Mouse (Mus musculus): ENCODE results near the gene Mlxipl. TPM values are rescaled to one million over a fixed set of nuclear protein-coding genes. Genes with fewer than 3 reads are reported as not detected.
"Not testable (repeated sequence)": the region's sequence is repeated elsewhere in the genome, so short reads cannot be mapped to it uniquely, and the experiment has no call there.

Gene Mlxipl
- not detected in 2 replicates for total RNA-seq (2017)

DNA sequence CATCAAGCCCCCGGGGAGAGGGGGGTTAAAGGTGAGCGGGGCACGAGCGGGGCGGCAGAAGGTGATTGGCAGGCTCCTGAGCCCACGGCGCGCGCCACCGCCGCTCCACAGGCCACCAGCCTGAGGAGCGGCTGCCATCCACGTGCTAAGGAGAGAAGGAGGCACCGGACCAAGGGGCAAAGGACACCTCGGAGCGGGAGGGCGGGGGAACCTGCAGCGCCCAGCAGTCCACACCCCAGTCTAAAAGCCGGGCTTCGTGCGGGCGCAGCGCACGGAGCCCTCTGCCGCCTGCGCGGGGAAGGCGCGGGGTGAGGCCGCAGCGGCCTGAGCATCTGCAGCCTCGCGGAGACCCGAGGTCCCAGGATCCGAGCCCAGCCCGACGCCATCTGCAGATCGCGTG is at the start of gene Mlxipl:
Gene Mlxipl, plus strand, starts transcription at position 238 of the 400 bp plus-strand sequence.
- ATAC-seq (replicated peaks in 1 of 2; ENCODE audit: insufficient read depth in 1 of 2, low FRiP score in 2 of 2, low TSS enrichment in 1 of 2, low read depth in 1 of 2, poor library complexity in 2 of 2, severe bottlenecking in 2 of 2) = peak in 1 of 2 experiments; percentile 36; a peak in 1 of 4 replicates

DNA sequence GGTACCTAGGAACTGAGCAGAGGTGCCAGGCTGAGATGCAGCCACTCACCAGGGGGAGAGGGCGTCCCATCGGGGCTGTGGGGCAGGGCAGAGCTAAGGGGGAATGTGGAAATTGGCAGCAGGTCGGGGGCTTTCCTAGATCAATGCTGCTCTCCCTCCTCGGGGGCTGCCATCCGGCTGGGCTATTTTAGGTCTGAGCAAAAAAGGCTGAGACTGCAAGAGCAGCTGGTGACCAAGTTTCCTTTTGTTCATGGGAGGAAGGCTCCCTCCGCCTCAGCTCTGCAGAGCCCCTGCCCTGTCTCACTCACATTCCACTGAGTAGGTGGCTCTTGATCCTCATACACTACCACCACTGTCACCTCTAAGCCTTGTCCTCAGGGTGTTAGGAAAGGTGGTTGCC is 49.6 kb upstream of the Mlxipl start:
- 0 out of 4 replicates have a peak, but pooled peaks of 1 of the 2 experiments have one; percentile 23 for ATAC-seq (replicated peaks in 1 of 2; ENCODE audit: insufficient read depth in 1 of 2, low FRiP score in 2 of 2, low TSS enrichment in 1 of 2, low read depth in 1 of 2, poor library complexity in 2 of 2, severe bottlenecking in 2 of 2)

DNA sequence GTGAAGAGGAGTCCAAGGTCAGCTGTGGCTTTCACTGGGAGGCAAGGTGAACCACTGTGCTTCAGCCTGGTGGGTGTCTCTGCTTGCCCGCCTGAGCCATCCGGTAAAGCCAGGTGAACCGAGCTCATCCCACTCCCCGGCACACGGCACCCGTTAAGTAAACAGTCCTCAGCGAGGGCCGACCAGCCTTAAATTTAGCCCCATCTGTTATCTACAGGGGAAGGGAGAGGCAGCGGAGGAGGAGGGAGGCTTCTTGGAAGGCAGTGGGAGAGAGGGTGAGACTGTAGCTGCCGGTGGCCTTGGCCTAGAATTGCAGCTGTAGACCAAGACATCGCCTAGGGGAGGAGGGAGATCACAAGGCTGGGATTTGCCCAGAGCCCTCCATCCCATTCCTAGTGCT is 48.9 kb upstream of the Mlxipl start:
- no peak for ATAC-seq (replicated peaks in 1 of 2; ENCODE audit: insufficient read depth in 1 of 2, low FRiP score in 2 of 2, low TSS enrichment in 1 of 2, low read depth in 1 of 2, poor library complexity in 2 of 2, severe bottlenecking in 2 of 2)

DNA sequence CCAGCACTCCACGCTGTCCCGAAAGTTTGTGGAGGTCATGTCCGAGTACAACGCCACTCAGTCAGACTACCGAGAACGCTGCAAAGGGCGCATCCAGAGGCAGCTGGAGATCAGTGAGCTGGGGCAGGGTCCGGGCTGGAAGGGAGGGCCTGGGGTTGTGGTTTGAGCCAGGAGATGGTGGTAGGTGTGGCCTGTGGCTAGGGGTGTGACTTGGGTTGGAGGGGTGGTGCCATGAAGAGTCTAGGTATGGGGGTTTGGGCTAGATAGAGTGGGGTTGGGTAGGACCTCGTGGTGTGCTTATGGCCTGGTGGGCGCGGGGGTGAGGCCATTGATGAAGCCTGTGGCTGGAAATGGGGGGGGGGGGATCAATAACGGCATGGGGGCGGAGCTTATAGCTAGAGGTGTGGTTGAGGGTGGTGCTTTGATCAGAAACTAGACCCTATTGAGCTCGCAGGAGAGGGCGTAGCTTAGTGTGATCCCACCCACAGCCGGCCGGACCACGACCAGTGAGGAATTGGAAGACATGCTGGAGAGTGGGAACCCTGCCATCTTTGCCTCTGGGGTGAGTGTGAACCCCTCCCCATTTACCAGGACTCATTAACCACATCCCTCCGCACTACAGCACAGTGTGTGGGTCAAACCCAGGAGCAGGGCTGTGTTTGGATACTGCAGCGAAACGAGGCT is 47.4 kb upstream of the Mlxipl start:
- no peak for ATAC-seq (replicated peaks in 1 of 2; ENCODE audit: insufficient read depth in 1 of 2, low FRiP score in 2 of 2, low TSS enrichment in 1 of 2, low read depth in 1 of 2, poor library complexity in 2 of 2, severe bottlenecking in 2 of 2)

DNA sequence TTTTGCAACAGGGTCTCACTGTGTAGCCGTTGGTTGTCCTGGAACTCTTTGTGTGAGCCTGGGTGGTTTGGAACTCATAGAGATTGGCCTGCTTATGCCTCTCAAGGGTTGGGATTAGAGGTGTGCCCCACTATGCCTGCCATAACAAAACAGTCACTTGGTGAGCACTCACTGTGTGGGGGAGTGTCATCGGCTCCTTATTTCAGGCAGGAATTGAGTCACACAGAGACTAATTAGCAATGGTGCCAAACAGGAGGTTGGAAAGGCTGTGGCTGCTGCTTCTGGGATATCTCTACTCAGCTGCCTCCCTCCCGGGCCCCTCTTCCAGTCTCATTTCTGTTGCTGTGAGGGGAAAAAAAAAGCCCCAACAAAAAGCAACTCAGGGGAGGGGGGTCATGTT is 45.1 kb upstream of the Mlxipl start:
- no peak for ATAC-seq (replicated peaks in 1 of 2; ENCODE audit: insufficient read depth in 1 of 2, low FRiP score in 2 of 2, low TSS enrichment in 1 of 2, low read depth in 1 of 2, poor library complexity in 2 of 2, severe bottlenecking in 2 of 2)

DNA sequence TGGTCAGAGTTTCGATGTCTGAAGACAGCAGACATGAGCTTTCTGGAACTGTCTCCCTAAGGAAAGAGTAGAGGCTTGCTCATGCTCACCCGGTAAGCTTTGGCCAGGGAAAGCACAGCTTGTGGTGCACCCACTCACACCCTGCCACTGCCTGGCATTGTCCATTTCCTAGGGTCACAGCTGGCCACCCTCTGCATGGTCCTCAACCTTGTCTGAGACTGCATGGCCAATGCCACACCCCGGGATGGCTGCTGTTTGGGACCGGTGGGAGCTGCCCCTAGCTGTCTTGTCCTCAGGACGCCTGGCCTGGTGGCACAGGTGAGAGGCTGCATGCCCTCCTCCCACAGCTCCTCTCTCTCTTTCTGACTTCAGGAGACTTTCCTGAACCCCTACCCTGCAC is 41.2 kb upstream of the Mlxipl start:
- ATAC-seq (replicated peaks in 1 of 2; ENCODE audit: insufficient read depth in 1 of 2, low FRiP score in 2 of 2, low TSS enrichment in 1 of 2, low read depth in 1 of 2, poor library complexity in 2 of 2, severe bottlenecking in 2 of 2) = no peak

DNA sequence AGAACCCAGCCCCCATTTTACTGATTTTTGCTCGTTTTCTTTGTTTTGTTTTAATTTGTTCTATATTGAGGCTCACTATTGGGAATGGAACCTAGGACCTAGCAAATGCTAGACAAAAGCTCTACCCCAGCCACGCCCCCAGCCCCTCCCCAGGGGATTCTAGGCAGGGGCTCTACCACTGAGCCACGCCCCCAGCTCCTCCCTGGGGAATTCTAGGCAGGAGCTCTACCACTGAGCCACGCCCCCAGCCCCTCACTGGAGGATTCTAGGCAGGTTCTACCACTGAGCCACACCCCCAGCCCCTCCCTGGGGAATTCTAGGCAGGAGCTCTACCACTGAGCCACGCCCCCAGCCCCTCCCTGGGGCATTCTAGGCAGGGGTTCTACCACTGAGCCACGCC is 40.4 kb upstream of the Mlxipl start:
- not testable (repeated sequence) for ATAC-seq (replicated peaks in 1 of 2; ENCODE audit: insufficient read depth in 1 of 2, low FRiP score in 2 of 2, low TSS enrichment in 1 of 2, low read depth in 1 of 2, poor library complexity in 2 of 2, severe bottlenecking in 2 of 2)

DNA sequence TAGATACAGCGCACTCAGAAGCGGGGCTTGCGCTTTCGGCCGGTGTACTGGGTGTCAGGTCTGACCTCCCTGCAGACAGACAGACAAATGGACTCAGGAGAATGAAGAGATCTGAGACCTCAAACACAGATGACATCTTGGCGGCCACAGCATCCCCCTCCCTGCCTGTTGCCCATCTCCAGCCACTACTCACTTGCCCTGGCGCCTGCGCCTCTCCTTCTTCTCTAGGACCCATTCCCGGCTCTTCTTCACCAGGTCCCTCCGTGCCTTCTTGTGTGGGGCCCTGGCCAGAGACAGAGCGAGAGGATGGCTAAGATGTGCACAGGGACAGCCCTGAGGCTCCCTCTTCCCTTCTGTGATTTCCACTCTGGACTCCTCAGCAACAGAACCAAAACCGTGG is 36.3 kb upstream of the Mlxipl start:
- ATAC-seq (replicated peaks in 1 of 2; ENCODE audit: insufficient read depth in 1 of 2, low FRiP score in 2 of 2, low TSS enrichment in 1 of 2, low read depth in 1 of 2, poor library complexity in 2 of 2, severe bottlenecking in 2 of 2) = no peak

DNA sequence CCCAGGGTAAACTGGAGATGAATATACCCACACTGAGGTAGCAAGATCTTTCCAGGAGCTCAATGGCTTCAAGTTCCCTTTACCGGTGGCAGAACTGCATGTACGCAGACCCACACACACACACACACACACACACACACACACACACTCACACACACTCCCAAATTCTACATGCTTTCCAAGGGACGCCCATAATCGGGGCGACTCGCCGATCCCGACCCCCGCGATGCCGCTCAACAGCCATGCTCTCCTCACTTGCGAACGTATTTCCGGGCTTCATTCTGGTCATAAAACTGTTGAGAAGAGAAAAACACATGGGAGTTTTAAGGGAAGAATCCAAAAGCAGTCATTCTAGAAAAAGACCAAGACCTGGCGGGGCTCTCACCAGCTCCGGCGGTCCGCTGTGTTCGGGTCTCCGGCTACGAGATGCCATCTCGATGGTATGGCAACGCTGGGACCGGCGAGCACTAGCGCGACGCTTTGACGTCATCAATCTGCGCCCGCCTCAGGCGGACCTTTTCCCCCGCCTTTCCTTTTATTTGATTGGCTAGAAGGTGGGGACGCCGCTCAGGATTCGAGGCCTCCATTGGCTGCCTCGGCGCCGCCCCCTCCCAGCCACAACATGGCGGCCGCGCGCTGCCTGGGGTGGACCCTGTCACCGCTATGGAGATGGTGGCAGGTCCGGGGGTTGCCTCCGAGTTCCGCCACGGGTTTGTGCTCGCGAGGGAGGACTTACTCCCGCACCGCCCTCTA is 25.9 kb upstream of the Mlxipl start, which contains the start of gene Dnajc30:
Gene Dnajc30, plus strand, starts transcription at position 574 of the 753 bp plus-strand sequence.
- ATAC-seq (replicated peaks in 1 of 2; ENCODE audit: insufficient read depth in 1 of 2, low FRiP score in 2 of 2, low TSS enrichment in 1 of 2, low read depth in 1 of 2, poor library complexity in 2 of 2, severe bottlenecking in 2 of 2) = peak; percentile 96 to 97

DNA sequence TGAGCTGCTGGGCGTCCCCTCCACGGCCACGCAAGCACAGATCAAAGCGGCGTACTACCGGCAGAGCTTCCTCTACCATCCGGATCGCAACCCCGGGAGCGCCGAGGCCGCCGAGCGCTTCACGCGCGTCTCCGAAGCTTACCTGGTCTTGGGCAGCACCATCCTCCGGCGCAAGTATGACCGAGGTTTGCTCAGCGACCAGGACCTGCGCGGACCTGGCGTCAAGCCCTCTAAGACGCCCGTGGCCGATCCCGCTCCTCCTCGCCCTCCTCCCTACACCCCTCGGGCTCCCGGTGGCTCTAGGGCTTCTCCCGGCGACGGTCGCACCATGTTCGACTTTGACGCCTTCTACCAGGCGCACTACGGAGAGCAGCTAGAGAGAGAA is 25.3 kb upstream of the Mlxipl start:
- ATAC-seq (replicated peaks in 1 of 2; ENCODE audit: insufficient read depth in 1 of 2, low FRiP score in 2 of 2, low TSS enrichment in 1 of 2, low read depth in 1 of 2, poor library complexity in 2 of 2, severe bottlenecking in 2 of 2) = no peak; a peak in 1 of 4 replicates

DNA sequence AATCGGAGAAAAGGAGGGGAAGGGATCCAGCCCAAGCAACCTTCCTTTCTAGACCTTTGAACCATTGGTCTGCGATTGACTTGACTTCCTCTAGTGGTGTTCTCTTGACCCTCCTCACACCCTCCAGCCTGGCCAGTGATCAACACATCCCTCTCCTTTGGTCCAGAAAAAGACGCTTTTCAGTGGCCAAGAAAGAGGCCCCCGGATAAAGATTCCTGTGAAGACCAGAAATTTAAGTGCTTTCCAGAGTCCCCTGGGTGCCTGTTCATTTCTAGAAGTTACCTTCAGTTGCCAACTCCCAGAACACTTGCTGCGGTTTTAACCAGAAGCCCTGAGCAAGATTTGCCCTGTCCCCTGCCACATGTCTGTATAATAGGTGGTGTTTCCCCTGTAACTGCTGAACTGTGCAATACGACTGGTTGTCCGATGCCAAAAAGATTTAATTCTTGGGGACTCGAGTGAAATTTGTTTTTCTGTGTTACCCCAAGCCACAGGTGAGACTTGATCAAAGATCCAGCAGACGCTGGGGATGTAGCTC is 24.7 kb upstream of the Mlxipl start, which contains the start of gene Bud23:
Gene Bud23, minus strand, starts transcription at position 51 of the 538 bp plus-strand sequence.
- not testable (repeated sequence) for ATAC-seq (replicated peaks in 1 of 2; ENCODE audit: insufficient read depth in 1 of 2, low FRiP score in 2 of 2, low TSS enrichment in 1 of 2, low read depth in 1 of 2, poor library complexity in 2 of 2, severe bottlenecking in 2 of 2)

DNA sequence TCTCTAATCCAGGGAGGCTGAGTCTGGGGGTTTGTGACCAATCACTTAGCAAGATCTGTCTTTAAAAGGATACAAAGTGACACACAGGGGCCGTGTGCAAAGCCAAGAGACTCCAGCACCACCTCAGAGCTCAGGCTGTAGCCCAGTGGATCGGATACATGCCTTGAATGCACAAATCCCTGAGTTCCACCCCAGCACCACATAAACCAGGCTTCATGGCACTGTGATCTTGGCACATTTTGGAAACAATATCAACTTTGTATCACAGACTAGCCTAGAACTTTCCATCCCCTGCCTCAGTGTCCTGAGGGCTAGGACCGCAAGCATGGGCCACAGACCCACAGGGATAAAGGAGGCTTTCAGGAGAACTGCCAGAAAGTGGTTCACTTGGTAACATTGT is 23.7 kb upstream of the Mlxipl start:
- no peak for ATAC-seq (replicated peaks in 1 of 2; ENCODE audit: insufficient read depth in 1 of 2, low FRiP score in 2 of 2, low TSS enrichment in 1 of 2, low read depth in 1 of 2, poor library complexity in 2 of 2, severe bottlenecking in 2 of 2)

DNA sequence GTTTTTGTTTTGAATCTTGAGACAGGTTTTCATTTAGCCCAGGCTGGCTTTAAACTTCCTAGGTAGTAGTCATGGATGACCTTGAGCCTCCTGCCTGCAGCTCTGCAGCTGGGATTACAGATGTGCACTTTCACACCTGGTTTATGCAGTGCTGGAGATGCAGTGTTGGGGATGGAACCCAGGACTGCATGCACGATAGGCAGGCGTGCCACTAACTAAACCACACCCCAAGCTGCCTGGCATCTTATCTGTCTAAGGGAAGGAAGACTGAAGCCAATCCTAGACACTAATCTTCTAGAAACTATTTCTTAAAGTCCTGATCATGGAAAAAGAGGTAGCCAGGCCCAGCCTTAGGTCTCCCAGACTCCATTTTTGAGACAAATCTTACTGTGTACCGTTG is 19.2 kb upstream of the Mlxipl start:
- ATAC-seq (replicated peaks in 1 of 2; ENCODE audit: insufficient read depth in 1 of 2, low FRiP score in 2 of 2, low TSS enrichment in 1 of 2, low read depth in 1 of 2, poor library complexity in 2 of 2, severe bottlenecking in 2 of 2) = no peak

DNA sequence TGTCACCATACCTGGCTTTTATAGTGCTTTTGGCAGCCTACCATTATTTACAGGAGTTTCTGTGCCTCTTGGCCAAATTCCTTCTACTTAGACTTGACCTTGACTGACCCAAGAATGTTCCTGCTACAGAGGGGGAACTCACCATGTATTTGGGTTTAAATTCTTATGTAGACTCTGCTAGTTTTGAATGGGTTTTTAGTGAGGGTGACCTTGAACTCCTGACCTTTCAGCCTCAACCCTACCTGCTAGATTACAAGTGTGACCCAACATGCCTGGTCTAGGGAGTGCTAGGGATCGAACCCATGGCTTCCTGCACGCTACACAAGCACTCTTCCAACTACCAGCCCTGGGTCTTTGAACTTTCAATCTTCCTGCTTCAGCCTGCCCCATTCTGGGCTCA is 17.6 kb upstream of the Mlxipl start:
- no peak for ATAC-seq (replicated peaks in 1 of 2; ENCODE audit: insufficient read depth in 1 of 2, low FRiP score in 2 of 2, low TSS enrichment in 1 of 2, low read depth in 1 of 2, poor library complexity in 2 of 2, severe bottlenecking in 2 of 2)

DNA sequence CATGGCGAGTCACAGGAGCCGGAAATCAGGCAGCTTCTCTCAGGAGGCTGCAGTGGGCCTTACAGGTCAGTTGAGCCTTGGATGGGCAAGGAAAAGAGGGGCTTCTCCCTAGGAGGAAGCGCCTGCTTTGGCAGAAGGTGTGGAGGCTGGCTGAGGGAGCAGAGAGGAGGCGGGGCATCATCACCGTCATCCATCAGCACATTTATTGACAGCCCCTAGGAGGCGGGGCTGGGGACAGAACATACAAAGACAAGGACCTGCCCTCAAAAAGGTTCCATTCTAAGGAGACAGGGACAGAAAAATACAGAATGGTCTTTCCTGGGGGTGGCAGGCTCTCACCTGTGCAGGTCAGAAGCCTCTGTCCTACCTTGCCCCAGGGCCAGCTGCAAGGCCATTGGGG is 17.0 kb upstream of the Mlxipl start:
- no peak for ATAC-seq (replicated peaks in 1 of 2; ENCODE audit: insufficient read depth in 1 of 2, low FRiP score in 2 of 2, low TSS enrichment in 1 of 2, low read depth in 1 of 2, poor library complexity in 2 of 2, severe bottlenecking in 2 of 2)

DNA sequence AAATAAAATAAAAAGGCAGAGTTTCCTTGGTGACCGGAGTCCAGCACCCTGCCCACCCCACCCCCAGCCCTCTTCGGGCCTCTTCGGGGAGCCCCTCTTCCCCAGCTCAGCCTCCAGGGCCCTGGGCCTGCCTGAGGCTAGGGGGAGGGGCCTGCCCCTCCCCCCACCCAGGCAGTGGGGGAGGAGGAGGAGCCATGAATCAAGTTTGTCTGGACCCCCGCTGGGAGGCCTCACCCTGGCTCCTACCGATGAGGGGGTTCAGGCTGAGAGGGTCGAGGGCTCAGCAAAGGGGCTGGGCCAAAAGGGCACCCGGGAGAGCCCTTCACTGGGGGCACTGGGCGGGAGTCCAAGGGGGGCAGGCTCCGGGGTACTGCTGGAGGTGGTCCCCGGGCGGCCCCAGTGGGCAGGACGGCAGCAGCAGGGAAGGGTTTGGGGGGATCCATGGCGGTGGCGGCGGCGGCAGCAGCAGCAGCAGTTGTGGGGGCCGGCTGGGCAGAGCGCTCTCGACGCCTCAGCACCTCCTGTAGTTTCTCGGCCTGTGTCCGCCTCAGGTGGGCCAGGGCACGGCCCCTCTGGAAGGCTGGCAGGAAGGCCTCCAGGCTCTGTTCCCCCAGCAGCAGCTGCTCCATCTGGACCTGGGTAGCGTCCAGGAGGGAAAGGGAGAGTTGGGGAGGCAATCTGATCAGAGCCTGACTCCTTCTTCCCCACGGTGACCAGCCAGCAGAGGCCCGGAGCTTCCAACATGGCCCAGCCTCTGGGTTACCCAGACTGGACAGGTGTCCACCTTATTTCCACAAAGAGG is 16.1 kb upstream of the Mlxipl start:
- ATAC-seq (replicated peaks in 1 of 2; ENCODE audit: insufficient read depth in 1 of 2, low FRiP score in 2 of 2, low TSS enrichment in 1 of 2, low read depth in 1 of 2, poor library complexity in 2 of 2, severe bottlenecking in 2 of 2) = no peak

DNA sequence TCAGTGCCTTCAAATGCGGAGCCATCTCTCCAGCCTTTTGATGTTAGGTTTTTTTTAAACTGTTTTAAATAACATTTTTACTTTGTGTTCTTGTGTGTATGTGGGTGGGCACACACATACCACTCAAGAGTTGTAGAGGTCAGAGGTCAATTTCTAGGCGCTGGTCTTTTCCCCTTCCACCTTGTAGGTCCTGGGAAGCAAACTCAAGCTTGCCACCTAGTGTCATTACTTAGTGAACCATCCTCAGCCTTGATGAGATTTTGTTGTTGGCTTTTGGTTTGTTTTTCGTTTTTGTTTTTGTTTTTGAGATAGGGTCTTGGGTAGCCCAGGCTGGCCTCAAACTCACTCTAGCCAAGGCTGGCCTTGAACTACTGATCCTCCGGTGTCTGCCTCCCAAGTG is 14.0 kb upstream of the Mlxipl start:
- ATAC-seq (replicated peaks in 1 of 2; ENCODE audit: insufficient read depth in 1 of 2, low FRiP score in 2 of 2, low TSS enrichment in 1 of 2, low read depth in 1 of 2, poor library complexity in 2 of 2, severe bottlenecking in 2 of 2) = no peak

DNA sequence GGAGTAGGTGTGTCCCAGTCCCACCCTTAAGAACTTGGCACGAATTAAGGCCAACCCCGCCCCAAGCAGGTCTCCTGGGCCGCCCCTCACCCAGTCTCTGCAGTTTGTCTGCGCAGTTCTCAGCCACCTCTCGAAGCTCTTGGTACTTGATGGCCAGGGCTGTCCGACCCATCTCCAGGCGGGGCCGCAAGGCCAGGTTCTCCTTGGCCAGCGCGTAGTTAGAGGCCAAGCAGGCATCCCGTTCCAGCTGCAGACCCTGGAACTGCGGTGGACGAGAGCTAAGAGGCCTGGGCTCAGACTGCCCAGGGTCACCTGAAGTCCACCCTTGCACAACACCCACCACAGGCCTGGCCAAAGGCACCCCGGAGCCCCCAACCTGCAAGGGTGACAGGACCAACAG is 13.3 kb upstream of the Mlxipl start:
- no peak for ATAC-seq (replicated peaks in 1 of 2; ENCODE audit: insufficient read depth in 1 of 2, low FRiP score in 2 of 2, low TSS enrichment in 1 of 2, low read depth in 1 of 2, poor library complexity in 2 of 2, severe bottlenecking in 2 of 2)

Measured in hematopoietic stem cell, adult 5-6 weeks (primary cell).